Mouse (Mus musculus): Measurements from ENCODE around the gene Pard3.

GRCm38 (mm10) chr8:127222361-127222760 is 158.7 kb downstream of the Pard3 start:
- TF ChIP-seq POLR2A (IDR thresholded peaks at IDR 0.05; ENCODE audit: control insufficient read depth, extremely low read depth, insufficient read depth, low read length, poor library complexity) (no peak), CTCF (IDR thresholded peaks at IDR 0.05; ENCODE audit: borderline replicate concordance, control insufficient read depth, extremely low read depth, insufficient read depth, low read length, poor library complexity) (no peak)
